Mouse (Mus musculus): ENCODE measurements at regions not wholly inside any gene's neighbourhood (a gene's known extent, or its start where the extent isn't known, plus 50 kb on each side); places are given as distances from the start of the nearest gene placed in this dataset.

DNA sequence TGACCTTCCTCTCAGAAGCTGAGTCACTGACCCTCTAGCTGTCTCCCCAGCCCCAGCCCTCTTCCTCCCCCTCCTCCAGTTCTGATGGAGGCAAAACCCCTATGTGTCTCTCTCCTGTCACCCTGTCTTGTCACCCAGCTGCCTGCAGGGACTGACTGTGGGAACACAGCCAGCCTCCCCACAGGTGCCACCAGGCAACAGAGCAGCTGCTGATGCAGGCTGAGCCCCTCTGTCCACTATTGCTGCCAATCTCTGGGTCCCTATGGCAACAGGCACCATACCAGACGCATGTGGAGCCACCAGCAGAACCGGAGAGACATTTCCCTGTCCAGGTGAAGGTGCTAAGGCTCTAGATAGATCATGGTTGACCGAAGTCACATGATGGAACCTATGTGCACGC lies 66.0 kb upstream of the Wnt4 start:
- no peak for TF ChIP-seq CTCF (IDR thresholded peaks at IDR 0.05; ENCODE audit: low read depth, low read length)
- no peak for TF ChIP-seq POLR2A (IDR thresholded peaks at IDR 0.05; ENCODE audit: extremely low read depth, insufficient read depth, low read length)

Data from liver, adult 2 months (tissue).